Mouse (Mus musculus) limb, embryonic 15.5 days (tissue): ENCODE results near the gene Arv1. TPM values are rescaled to one million over a fixed set of nuclear protein-coding genes. Genes with fewer than 3 reads are reported as not detected.

ENCODE experiments used
- ATAC-seq: fragments of 200-750 bp; cut with Nextera tagmentation; 2 replicates; pipeline ENCODE4 v1.8.0; 2017; ENCODE audit warnings: low read depth, moderate TSS enrichment; ENCODE audit not compliant: insufficient number of reproducible peaks, low FRiP score, low TSS enrichment
- H3K27ac ChIP-seq: fragments of 300-500 bp; sonication (generic); 2 replicates; pipeline ENCODE4 v1.5.1; 2015; ENCODE audit warnings: moderate library complexity, mild to moderate bottlenecking, inconsistent platforms
- H3K27me3 ChIP-seq: fragments of 300-500 bp; sonication (generic); 2 replicates; pipeline ENCODE4 v1.6.1; 2015; ENCODE audit warnings: inconsistent platforms
- H3K36me3 ChIP-seq: fragments of 300-500 bp; sonication (generic); 2 replicates; pipeline ENCODE4 v1.6.1; 2015; ENCODE audit warnings: inconsistent platforms
- H3K4me1 ChIP-seq: fragments of 300-500 bp; sonication (generic); 2 replicates; pipeline ENCODE4 v1.6.1; 2015; ENCODE audit warnings: inconsistent platforms
- H3K4me2 ChIP-seq: fragments of 300-500 bp; sonication (generic); 2 replicates; pipeline ENCODE4 v1.6.1; 2015; ENCODE audit warnings: mild to moderate bottlenecking, inconsistent platforms
- H3K4me3 ChIP-seq: fragments of 300-500 bp; sonication (generic); 2 replicates; pipeline ENCODE4 v1.5.1; 2015; ENCODE audit warnings: mild to moderate bottlenecking, inconsistent platforms
- H3K9ac ChIP-seq: fragments of 300-500 bp; sonication (generic); 2 replicates; pipeline ENCODE4 v1.6.1; 2015; ENCODE audit warnings: inconsistent platforms
- H3K9me3 ChIP-seq: fragments of 300-500 bp; sonication (generic); 2 replicates; pipeline ENCODE4 v1.6.1; 2016; ENCODE audit warnings: inconsistent platforms
- WGBS: fragments of 180-500 bp; shearing (Covaris S2); methylation state at CpG from one replicate; pipeline ENCODE4 v1.1.7; 2015; 5-methylcytosine and 5-hydroxymethylcytosine counted together
- polyA plus RNA-seq: library from polyadenylated mRNA; unstranded; fragments of >200 nt; fragmentation: Nextera tagmentation; extraction: Ambion mirVana; gene quantifications from 2 replicates; pipeline ENCODE4 v1.2.1, GENCODE M21; 2015

Gene Arv1
- 18.4 and 19.5 TPM in 2 replicates for polyA plus RNA-seq

DNA sequence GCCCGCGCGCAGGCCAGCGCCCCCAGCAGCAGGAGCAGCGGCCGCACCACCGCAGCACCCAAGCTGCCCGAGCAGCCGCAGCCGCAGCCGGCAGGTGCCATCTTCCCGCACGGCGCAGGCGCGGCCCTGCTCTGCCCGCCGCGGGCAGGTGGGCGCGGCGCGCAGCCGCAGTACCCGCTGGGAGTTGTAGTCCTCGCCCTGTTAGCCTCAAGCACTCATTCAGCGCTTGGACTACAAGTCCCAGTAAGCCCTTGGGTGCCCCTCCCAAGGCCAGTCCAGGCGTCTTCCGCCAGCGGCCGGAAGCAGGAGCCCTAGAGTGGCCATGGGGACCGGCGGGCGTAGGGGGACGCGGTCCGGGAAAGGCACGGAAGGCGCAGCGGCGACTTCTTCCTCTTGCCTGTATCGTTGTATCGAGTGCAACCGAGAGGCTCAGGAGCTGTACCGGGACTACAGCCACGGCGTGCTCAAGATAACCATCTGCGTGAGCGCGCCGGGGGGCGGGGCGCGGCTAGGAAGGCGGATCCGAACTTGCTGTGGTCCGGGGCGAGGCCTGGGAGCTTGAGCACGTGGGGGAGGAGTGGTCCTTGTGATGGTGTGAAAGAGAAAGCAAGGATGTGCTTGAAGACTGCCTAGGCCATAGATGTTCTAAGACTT is at the start of gene Arv1, which contains the start of gene Ttc13:
Arv1 (plus strand) TSS at position 278 of the 654 bp plus-strand sequence.
Ttc13 (minus strand) TSS at position 122 of the 654 bp plus-strand sequence.
- H3K9me3 ChIP-seq = no peaks in the 10 kb centered on the region
- under 1% methylated on average over 59 of the region's 59 CpGs for WGBS
- H3K9ac ChIP-seq = peak within 1 kb of the TSS; percentile 78
- peak; percentile 99 for ATAC-seq
- peak within 1 kb of the TSS; percentile 94 for H3K4me3 ChIP-seq
- peaks cover 23% of the 10 kb centered on the region for H3K4me1 ChIP-seq
- H3K27me3 ChIP-seq = no peaks in the 10 kb centered on the region
- H3K4me2 ChIP-seq = peak within 1 kb of the TSS; percentile 88
- peaks cover 17% of the 10 kb centered on the region for H3K36me3 ChIP-seq
- peak within 1 kb of the TSS; percentile 71 for H3K27ac ChIP-seq

GRCm38 (mm10) chr8:124672345-124672744 is 49.6 kb upstream of the Arv1 start:
- H3K4me3 ChIP-seq = no peak overlapping the region
- no peak for ATAC-seq
- WGBS = 78% methylated on average over 2 of the region's 2 CpGs
- H3K27ac ChIP-seq = no peak overlapping the region
- H3K4me1 ChIP-seq = peaks cover 6% of the 10 kb centered on the region
- no peak overlapping the region for H3K9ac ChIP-seq
- no peak overlapping the region for H3K4me2 ChIP-seq
- no peaks in the 10 kb centered on the region for H3K9me3 ChIP-seq
- no peaks in the 10 kb centered on the region for H3K27me3 ChIP-seq
- peaks cover 44% of the 10 kb centered on the region for H3K36me3 ChIP-seq

- ATAC-seq = no peak
- no peak overlapping the region for H3K9ac ChIP-seq
- peaks cover 65% of the 10 kb centered on the region for H3K36me3 ChIP-seq
- H3K27me3 ChIP-seq = no peaks in the 10 kb centered on the region
- WGBS = 94% methylated on average over 4 of the region's 4 CpGs
- peaks cover 7% of the 10 kb centered on the region for H3K4me1 ChIP-seq
- no peak overlapping the region for H3K27ac ChIP-seq
- H3K9me3 ChIP-seq = no peaks in the 10 kb centered on the region
- H3K4me3 ChIP-seq = no peak overlapping the region
- H3K4me2 ChIP-seq = no peak overlapping the region
Observed at GRCm38 (mm10) chr8:124676661-124677060, 45.3 kb upstream of the Arv1 start.

DNA sequence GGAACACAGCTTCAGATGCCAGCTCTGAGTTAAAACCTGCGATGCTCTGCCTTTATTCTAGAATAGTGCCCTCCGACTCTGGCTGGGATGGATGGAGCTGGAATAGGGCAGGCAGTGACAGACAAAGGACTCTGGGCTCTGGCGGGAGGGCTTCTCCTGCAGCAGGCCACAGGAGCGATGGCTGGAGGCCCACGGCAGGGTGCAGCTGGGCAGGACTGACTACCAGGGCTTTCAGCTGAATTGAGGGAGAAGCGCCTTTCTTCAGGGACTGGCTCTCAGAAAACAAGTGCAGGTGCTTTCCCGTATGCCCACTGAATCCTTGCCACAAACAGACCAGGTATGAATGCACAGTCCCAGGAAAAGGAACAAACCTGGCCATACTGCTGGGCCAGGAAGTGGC is 44.9 kb upstream of the Arv1 start:
- Histone ChIP-seq H3K4me2 (no peak overlapping the region), H3K9ac (0 out of 2 replicates have a peak overlapping the region, but pooled peaks have one; percentile 28), H3K4me1 (peaks cover 7% of the 10 kb centered on the region), H3K9me3 (no peaks in the 10 kb centered on the region), H3K36me3 (peaks cover 68% of the 10 kb centered on the region), H3K27ac (peak overlapping the region; percentile 83), H3K4me3 (no peak overlapping the region), H3K27me3 (no peaks in the 10 kb centered on the region)
- WGBS = 89% methylated on average over 7 of the region's 7 CpGs
- ATAC-seq = no peak

- ATAC-seq = peak; percentile 58; the same call in 1 of the 2 replicates
Observed at GRCm38 (mm10) chr8:124677486-124677885, 44.5 kb upstream of the Arv1 start.

GRCm38 (mm10) chr8:124678246-124678645 is 43.7 kb upstream of the Arv1 start:
- Histone ChIP-seq H3K4me3 (no peak overlapping the region), H3K27me3 (no peaks in the 10 kb centered on the region), H3K9ac (no peak overlapping the region), H3K4me2 (no peak overlapping the region), H3K4me1 (peaks cover 7% of the 10 kb centered on the region), H3K36me3 (peaks cover 70% of the 10 kb centered on the region), H3K9me3 (no peaks in the 10 kb centered on the region), H3K27ac (no peak overlapping the region)
- ATAC-seq = no peak
- 92% methylated on average over 13 of the region's 13 CpGs for WGBS

More at GRCm38 (mm10) chr8:124677486-124677885, 44.5 kb upstream of the Arv1 start:
- Histone ChIP-seq H3K9me3 (no peaks in the 10 kb centered on the region), H3K4me2 (no peak overlapping the region), H3K4me1 (peaks cover 7% of the 10 kb centered on the region), H3K27ac (peak overlapping the region; percentile 83), H3K4me3 (no peak overlapping the region), H3K9ac (0 out of 2 replicates have a peak overlapping the region, but pooled peaks have one; percentile 28), H3K27me3 (no peaks in the 10 kb centered on the region), H3K36me3 (peaks cover 69% of the 10 kb centered on the region)
- 44% methylated on average over 12 of the region's 12 CpGs for WGBS

DNA sequence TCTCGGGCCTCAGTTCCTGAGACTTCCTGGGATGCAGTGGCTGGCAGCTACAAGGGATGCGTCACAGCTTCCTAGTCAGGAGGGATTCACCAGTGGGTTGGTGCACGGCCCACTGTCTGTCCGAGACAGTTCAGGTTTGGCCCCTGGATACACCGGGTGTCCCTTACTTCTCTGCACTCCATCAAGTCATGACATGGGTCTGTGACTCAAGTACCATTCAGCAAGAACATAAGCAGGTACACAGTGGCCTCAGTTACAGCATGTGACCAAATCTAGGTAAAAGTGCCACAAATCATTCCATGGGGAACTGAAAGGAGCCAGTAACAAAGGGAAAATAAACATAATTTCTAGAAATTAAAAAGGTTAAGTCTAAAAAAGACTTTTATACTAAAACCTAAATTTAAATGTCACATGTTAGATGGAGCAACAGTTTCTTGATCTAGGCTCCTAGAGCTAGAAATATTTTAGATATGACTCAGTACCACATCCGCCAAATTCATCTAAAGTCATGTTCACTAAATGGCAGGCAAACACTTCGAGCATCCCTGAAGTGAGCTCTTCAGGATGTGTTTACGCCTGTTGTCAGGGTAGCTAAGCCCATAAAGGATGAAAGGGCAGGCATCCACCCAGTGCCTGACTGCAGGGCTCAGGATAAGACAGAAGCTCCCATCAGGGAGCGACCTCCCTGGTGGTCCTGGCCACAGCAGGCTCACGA is 40.7 kb upstream of the Arv1 start:
- H3K27ac ChIP-seq = no peak overlapping the region
- no peak overlapping the region for H3K4me2 ChIP-seq
- H3K36me3 ChIP-seq = peaks cover 70% of the 10 kb centered on the region
- H3K27me3 ChIP-seq = no peaks in the 10 kb centered on the region
- H3K9me3 ChIP-seq = no peaks in the 10 kb centered on the region
- no peak overlapping the region for H3K9ac ChIP-seq
- no peak overlapping the region for H3K4me3 ChIP-seq
- WGBS = 84% methylated on average over 10 of the region's 10 CpGs
- no peak for ATAC-seq
- peaks cover 7% of the 10 kb centered on the region for H3K4me1 ChIP-seq

DNA sequence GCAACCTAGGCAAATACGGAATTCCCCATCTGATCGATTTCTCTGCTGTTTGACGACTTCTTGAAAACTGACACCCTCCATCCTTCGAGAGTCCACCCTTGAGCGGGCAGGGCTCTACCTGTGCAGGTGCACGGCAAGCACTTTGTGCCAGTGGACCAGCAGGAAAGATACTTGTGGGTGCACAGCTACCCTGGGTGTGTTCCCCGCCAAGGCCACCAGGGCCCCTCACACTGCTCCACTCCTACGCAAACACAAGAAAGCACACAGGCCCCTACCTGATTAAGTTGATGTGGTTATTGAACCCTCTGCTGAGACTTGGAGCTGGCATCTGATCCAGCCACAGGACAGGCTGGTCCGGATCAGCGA is 40.2 kb upstream of the Arv1 start:
- Histone ChIP-seq H3K4me1 (peaks cover 7% of the 10 kb centered on the region), H3K9me3 (no peaks in the 10 kb centered on the region), H3K4me2 (no peak overlapping the region), H3K27ac (no peak overlapping the region), H3K4me3 (no peak overlapping the region), H3K27me3 (no peaks in the 10 kb centered on the region), H3K36me3 (peaks cover 72% of the 10 kb centered on the region), H3K9ac (no peak overlapping the region)
- 89% methylated on average over 10 of the region's 10 CpGs for WGBS
- no peak for ATAC-seq

DNA sequence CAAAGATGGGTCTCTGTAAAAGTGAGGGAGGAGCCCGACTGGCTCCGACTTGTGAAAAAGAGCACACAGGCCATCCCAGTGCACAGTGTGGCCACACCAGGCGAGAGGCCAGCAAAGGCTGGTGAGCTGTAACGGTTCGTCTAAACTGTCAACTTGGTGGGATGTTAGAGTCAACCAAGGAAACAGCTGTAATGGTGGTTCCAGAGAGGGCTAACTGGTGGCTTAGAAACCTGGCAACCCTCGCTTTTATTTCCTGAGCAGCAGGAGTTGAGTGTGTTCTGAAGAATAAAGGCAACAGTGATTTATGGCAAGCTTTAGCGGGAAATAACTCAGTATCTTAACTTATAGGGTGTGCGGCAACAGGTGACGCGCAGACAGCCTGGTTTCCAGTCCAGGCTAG is 39.7 kb upstream of the Arv1 start:
- H3K9me3 ChIP-seq = no peaks in the 10 kb centered on the region
- no peak overlapping the region for H3K4me3 ChIP-seq
- H3K9ac ChIP-seq = no peak overlapping the region
- H3K36me3 ChIP-seq = peaks cover 72% of the 10 kb centered on the region
- WGBS = 89% methylated on average over 10 of the region's 10 CpGs
- no peaks in the 10 kb centered on the region for H3K27me3 ChIP-seq
- no peak for ATAC-seq
- H3K27ac ChIP-seq = no peak overlapping the region
- no peak overlapping the region for H3K4me2 ChIP-seq
- H3K4me1 ChIP-seq = peaks cover 2% of the 10 kb centered on the region

GRCm38 (mm10) chr8:124688899-124689298 is 33.0 kb upstream of the Arv1 start:
- 87% methylated on average over 13 of the region's 13 CpGs for WGBS
- no peak overlapping the region for H3K27ac ChIP-seq
- H3K36me3 ChIP-seq = peaks cover 59% of the 10 kb centered on the region
- H3K9ac ChIP-seq = no peak overlapping the region
- no peak overlapping the region for H3K4me3 ChIP-seq
- H3K4me1 ChIP-seq = no peaks in the 10 kb centered on the region
- no peaks in the 10 kb centered on the region for H3K27me3 ChIP-seq
- H3K9me3 ChIP-seq = no peaks in the 10 kb centered on the region
- no peak for ATAC-seq
- H3K4me2 ChIP-seq = no peak overlapping the region

DNA sequence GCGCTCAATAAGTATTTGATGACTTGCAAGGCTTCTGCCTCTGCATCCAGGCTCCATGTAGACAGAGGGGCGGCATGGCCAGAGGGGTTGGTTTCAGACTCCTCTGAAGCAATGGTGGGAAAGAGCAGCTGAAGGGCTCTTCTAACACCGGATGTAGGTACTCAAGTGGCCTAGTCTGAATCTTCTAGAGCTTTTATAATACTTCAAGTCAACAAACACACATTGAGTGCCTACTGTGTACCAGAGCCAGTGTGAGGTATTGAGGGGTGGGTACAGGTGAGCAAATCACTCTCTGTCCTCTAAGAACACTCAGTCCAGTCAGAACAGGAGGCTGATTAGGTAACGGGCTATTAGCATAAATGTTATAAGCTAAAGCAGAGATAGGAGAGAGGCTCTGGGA is 30.2 kb upstream of the Arv1 start:
- no peak for ATAC-seq
- Histone ChIP-seq H3K9ac (no peak overlapping the region), H3K27ac (no peak overlapping the region), H3K27me3 (no peaks in the 10 kb centered on the region), H3K4me1 (no peaks in the 10 kb centered on the region), H3K36me3 (peaks cover 57% of the 10 kb centered on the region), H3K9me3 (no peaks in the 10 kb centered on the region), H3K4me3 (no peak overlapping the region), H3K4me2 (no peak overlapping the region)
- WGBS = 92% methylated on average over 4 of the region's 4 CpGs

GRCm38 (mm10) chr8:124695424-124696100 is 26.4 kb upstream of the Arv1 start:
- Histone ChIP-seq H3K27ac (no peak overlapping the region), H3K36me3 (peaks cover 63% of the 10 kb centered on the region), H3K9me3 (no peaks in the 10 kb centered on the region), H3K9ac (no peak overlapping the region), H3K27me3 (no peaks in the 10 kb centered on the region), H3K4me3 (no peak overlapping the region), H3K4me1 (no peaks in the 10 kb centered on the region), H3K4me2 (no peak overlapping the region)
- 80% methylated on average over 22 of the region's 22 CpGs for WGBS
- no peak for ATAC-seq
